Mouse (Mus musculus) heart, adult 2 months (tissue): ENCODE measurements at regions not wholly inside any gene's neighbourhood (a gene's known extent, or its start where the extent isn't known, plus 50 kb on each side); places are given as distances from the start of the nearest gene placed in this dataset.

Experiments
- CTCF ChIP-seq: fragments of 200-600 bp; IDR thresholded peaks from 2 replicates; pipeline ENCODE4 v1.8.1; 2022; ENCODE audit warnings: antibody characterized with exemption, mild to moderate bottlenecking, moderate library complexity
- POLR2A ChIP-seq: fragments of 200-500 bp; IDR thresholded peaks from 2 replicates; pipeline ENCODE4 v1.6.1; 2011; ENCODE audit warnings: mild to moderate bottlenecking, low read depth, low read length, control low read depth; ENCODE audit not compliant: insufficient read depth

- no peak for TF ChIP-seq CTCF
- TF ChIP-seq POLR2A, result no peak
Observed at GRCm38 (mm10) chr14:24794359-24794845, 307.5 kb downstream of the Rps24 start.
